Mouse (Mus musculus): ENCODE measurements around the gene Sh2d5. TPM values are rescaled to one million over a fixed set of nuclear protein-coding genes. Genes with fewer than 3 reads are reported as not detected.

Sh2d5 gene
- polyA plus RNA-seq, 1 experiment, result 0.16 TPM

DNA sequence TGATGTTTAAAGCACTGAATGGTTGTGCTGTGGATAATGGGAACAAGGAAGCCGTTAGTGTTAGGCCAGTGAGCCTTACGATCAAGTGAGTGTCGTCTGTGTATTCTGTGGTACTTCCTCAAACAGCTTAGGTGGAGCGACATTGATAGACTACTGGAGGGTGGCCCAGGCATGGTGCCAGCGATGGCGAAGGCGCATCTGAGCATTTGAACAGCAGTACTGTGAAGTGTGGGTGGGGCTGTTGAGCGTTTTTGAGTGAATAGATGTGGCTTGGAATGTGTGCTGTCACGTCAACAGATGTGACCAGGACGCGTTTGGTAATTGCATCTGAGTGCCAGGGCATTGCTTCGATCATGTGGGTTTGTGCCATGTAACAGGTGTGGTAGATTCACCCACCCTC is 57.5 kb downstream of the Sh2d5 start:
- Histone ChIP-seq H3K27ac (ENCODE audit: insufficient read depth, low read depth, low read length) (no peak overlapping the region), H3K4me3 (ENCODE audit: insufficient read depth, low read length) (no peak overlapping the region), H3K4me1 (ENCODE audit: control insufficient read depth, insufficient read depth, low read length) (peaks cover 20% of the 10 kb centered on the region)
- no peak for TF ChIP-seq POLR2A (IDR thresholded peaks at IDR 0.05; ENCODE audit: borderline replicate concordance, low read depth, low read length)

GRCm38 (mm10) chr4:138310311-138310910 is 60.2 kb downstream of the Sh2d5 start:
- no peak overlapping the region for H3K4me3 ChIP-seq (ENCODE audit: insufficient read depth, low read length)
- H3K4me1 ChIP-seq (ENCODE audit: control insufficient read depth, insufficient read depth, low read length), result peaks cover 17% of the 10 kb centered on the region
- TF ChIP-seq POLR2A (IDR thresholded peaks at IDR 0.05; ENCODE audit: borderline replicate concordance, low read depth, low read length) (no peak), CTCF (IDR thresholded peaks at IDR 0.05; ENCODE audit: low read depth, low read length) (no peak)
- no peak overlapping the region for H3K27ac ChIP-seq (ENCODE audit: insufficient read depth, low read depth, low read length)

Other genes with a start within 250 kb of the Sh2d5 start
- gene Hp1bp3, start 34.1 kb upstream of the Sh2d5 start, polyA plus RNA-seq (2012; ENCODE audit: insufficient read depth, insufficient read length, missing spikeins), result 141 TPM in 2 replicates
- not detected in 2 replicates for gene Kif17, start within 50 bp of the Sh2d5 start, polyA plus RNA-seq (2012; ENCODE audit: insufficient read depth, insufficient read length, missing spikeins)
- 112 and 119 TPM in 2 replicates for gene Ddost, start 54.3 kb downstream of the Sh2d5 start, polyA plus RNA-seq (2012; ENCODE audit: insufficient read depth, insufficient read length, missing spikeins)
- 79.8 and 87.1 TPM in 2 replicates for gene Pink1, start 75.9 kb downstream of the Sh2d5 start, polyA plus RNA-seq (2012; ENCODE audit: insufficient read depth, insufficient read length, missing spikeins)
- gene Cda, start 117.6 kb downstream of the Sh2d5 start, polyA plus RNA-seq (2012; ENCODE audit: insufficient read depth, insufficient read length, missing spikeins), result not detected in 2 replicates
- gene Fam43b, start 146.1 kb downstream of the Sh2d5 start, polyA plus RNA-seq (2012; ENCODE audit: insufficient read depth, insufficient read length, missing spikeins), result not detected in 2 replicates
- 12.7 and 13.7 TPM in 2 replicates for gene Mul1, start 184.3 kb downstream of the Sh2d5 start, polyA plus RNA-seq (2012; ENCODE audit: insufficient read depth, insufficient read length, missing spikeins)
- gene Camk2n1, start 203.9 kb downstream of the Sh2d5 start, polyA plus RNA-seq (2012; ENCODE audit: insufficient read depth, insufficient read length, missing spikeins), result 0.12 and 0.17 TPM in 2 replicates